Mouse (Mus musculus) adrenal gland, adult 18-20 months (tissue): ENCODE results near the gene Npcd. TPM values are rescaled to one million over a fixed set of nuclear protein-coding genes. Genes with fewer than 3 reads are reported as not detected.

Source experiments
- DNase-seq, 2 experiments: peaks; one replicate each; pipeline ENCODE4 v3.0.0; 2021 to 2022; ENCODE audit warnings: low spot score in 2 of 2
- long read RNA-seq, 2 experiments: library from polyadenylated mRNA; stranded (forward); transcript quantifications; one replicate each; pipeline ENCODE4 v2.0.0; 2021
- total RNA-seq, 2 experiments: library from RNA; stranded (reverse); gene quantifications; 1 replicate in 1 of 2; 2 replicates in 1 of 2; pipeline ENCODE4 v1.2.3; 2021

Gene Npcd
- under 1 TPM; 0.32 to 0.89 TPM for total RNA-seq
- long read RNA-seq, experiment 1, partial matches to known transcripts: 0 of 1 reads
- long read RNA-seq, experiment 1, other reads (novel, unspliced or antisense): 1 of 1 reads
- long read RNA-seq, experiment 2: 0 reads

DNA sequence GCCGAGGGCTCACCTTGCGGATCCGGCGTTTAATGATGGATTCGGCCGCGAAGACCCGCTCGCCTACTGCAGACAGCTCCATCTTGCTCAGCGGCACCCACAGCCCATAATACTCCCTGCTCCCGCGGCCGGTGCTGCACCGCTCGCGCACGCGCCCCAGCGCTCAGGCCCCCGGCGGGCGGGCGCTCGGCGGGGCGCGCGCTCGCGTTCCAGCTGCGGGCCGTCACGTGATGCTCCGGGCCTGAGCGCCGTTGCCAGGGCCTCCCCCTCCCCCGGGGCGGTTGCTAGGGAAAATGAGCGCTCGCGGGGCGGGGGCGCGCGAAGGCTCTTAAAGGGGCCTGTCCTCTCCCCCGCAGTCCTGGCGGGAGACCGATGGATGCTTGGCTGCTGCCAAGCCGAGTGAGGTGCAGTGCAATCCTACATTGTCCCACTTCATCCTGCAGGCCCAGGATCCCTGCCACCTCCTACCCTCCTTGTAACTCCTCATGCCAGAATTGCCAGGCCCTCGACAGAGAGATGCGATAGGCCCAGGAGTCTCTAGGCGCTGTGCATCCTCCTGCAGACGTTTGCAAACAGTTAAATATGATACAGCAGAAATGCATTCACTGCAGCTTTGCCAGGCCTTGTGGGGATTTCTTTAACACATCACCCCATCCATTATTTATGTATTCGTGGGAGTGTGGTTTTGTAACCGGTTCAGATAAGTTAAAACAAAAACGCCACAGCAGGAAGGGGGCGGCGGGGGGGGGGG, at the start of gene Npcd, which contains the start of gene Cbx6:
Gene Npcd, minus strand, starts transcription at position 108 of the 751 bp plus-strand sequence.
Gene Cbx6, minus strand, starts transcription at position 559 of the 751 bp plus-strand sequence.
- peak; percentile 95 for DNase-seq

- DNase-seq: peak; percentile 95 to 98
These were observed 49.4 kb upstream of the Npcd start for GRCm38 (mm10) chr15:79883352-79883822.

DNA sequence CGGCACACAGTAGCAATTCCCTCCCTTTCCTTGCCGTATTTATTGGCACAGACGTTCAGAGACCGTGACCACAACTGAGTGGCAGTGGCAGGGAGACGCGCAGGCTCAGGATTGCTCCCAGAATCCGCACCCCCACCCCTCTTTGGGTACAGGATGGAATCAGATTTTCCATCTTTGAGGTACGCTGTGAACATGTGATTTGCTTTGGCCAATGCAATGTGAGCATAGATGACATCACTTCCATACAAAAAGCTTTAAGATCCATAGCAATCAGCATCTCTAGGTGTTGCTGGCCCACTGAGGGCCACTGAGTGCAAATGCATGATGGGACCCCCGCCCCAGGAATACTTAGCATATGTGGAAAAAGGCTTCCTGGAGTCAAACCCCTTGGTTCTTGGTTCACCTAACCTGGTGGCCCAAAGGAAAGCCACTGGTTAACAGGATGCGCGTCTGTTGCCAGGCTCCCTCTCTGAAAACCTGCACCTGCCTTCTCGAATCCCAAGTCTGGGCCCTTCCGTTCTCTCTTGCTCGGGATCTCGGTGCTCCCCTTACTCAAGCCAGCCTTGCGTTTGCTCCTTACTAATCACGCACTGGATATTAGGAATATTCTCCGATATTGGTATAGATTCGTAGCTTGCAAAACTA, 48.7 kb upstream of the Npcd start:
- DNase-seq: no peak

- no peak for DNase-seq
These were observed 46.4 kb upstream of the Npcd start for GRCm38 (mm10) chr15:79880477-79880876.

DNA sequence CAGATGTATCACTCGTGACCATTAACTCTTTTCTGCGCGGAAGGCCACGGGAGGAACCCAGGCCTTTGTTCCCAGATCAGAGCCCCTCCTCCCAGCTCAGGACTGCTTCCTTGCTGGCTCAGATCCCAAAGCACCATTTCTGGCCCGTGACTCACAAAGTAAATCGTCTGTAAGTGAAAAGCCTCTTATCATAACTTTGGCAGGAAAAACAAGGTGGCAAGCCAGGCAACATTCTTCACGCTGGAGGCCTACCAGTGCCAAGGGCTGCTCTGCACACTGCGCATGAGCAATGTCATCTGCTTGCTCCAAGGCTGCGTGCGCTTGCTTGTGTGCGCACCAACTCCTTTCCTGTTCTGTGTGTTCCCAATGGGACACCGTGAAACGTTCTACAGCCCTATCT, 45.3 kb upstream of the Npcd start:
- DNase-seq: peak; percentile 60 to 62

- DNase-seq: no peak
These were observed 44.7 kb upstream of the Npcd start for GRCm38 (mm10) chr15:79878725-79879136.

- DNase-seq: peak in 1 of 2 experiments; percentile 15
These were observed 41.4 kb upstream of the Npcd start for GRCm38 (mm10) chr15:79875261-79875995.

GRCm38 (mm10) chr15:79873995-79874394, 40.0 kb upstream of the Npcd start:
- DNase-seq: no peak

DNA sequence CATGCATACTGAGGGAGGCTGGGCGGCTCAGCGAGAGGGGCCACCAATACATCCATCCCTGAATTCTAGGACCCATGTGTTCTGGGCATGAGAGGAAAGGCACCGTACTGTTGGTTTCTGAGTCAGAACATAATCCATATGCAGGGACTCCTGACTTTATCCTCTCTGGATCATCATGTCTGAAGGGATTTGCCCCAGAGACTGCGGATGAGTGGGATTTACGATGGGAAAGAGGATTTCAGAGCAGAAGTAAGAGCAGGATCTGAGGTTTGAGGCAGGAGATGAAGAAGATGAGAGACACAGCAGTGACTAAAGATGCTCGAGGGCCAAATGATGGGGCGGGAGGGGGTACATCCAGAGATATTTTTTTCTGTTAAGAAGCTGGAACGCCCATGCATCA, 39.5 kb upstream of the Npcd start:
- DNase-seq: no peak

DNA sequence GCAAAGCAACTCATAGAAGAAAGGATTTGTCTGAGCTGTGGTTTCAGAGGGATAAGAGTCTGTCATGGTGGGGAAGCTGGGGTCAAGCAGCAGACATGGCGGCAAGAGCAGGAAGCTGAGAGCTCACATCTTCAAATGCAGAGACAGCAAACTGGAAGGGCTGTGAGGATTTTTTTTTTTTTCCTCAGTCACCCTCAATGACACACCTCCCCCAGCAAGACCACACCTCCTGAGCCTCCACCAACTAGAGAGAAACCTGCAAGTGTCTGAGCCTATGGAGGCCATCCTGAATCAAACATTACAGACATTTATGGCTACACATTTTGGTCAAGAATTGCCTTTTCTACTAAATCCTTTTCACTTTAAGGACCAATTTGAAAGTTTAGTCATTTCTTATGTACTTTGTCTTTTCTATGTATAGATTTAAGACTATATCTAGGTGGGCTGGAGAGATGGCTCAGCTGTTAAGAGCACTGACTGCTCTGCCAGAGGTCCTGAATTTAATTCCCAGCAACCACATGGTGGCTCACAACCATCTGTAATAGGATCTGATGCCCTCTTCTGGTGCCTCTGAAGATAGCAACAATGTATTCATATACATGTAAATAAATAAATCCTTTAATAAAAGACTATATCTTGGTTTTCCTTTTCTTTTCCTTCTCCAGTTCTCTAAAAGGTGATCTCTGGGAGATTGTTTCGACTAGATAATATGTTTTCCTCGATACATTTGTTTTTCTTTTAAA, 33.4 kb upstream of the Npcd start:
- DNase-seq: no peak

GRCm38 (mm10) chr15:79859821-79860220, 25.8 kb upstream of the Npcd start:
- DNase-seq: no peak

DNA sequence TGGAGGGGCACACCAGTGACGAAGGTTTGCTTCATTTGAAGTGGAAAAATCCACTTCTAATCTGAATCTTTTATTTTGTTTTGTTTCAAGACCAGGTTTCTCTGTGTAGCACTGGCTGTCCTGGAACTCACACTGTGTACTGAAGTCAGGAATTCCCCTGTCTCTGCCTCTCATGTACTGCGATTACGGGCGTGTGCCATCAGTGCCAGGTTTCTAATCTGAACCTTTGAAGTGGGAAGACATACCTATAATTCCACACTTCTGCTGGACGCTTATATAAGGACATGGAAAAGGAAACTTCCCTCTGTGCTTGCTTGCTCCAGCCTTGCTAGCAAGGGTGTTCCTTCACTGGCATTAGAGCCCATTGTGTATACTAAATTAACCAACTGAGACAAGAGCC, 24.9 kb upstream of the Npcd start:
- no peak for DNase-seq

DNA sequence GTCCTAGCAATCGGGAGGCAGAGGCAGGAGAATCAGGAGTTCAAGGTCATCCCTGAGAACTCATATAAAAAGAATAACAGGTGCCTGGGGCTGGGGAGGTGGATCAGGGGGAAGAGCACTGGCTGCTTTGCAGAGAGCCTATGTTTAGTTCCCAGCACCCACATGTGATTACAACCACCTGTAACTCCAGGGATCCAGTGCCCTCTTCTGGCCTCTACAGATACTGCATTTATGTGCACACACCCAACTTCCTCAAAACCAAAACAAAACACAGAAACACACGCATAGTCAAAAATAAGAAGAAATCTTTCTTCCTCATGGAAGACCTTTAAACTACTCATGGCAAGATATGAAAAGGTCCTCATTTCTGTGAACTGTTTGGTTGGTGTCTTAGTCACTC, 16.1 kb upstream of the Npcd start:
- no peak for DNase-seq

- DNase-seq: no peak
These were observed 13.1 kb upstream of the Npcd start for GRCm38 (mm10) chr15:79847100-79847499.

DNA sequence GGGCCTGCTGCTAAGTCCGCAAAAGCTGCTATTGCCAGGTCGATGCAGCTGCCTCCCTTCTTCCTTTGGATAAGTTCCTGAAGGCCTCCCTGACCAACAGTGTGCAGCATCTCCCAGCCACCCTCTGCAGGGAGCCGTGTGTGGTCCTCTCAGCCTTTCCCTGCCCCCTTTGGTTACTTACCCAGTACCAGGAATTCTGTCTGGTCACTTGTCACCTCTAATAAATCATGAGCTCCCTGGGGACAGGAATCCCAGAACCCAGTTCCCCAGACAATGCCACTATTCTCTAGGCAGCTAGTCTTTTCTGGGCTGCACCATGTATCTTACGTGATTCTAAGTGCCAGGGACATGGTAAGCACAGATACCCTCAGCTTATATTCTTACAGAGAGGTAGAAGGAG, 11.9 kb upstream of the Npcd start:
- DNase-seq: no peak

GRCm38 (mm10) chr15:79842985-79843384, 8.9 kb upstream of the Npcd start:
- DNase-seq: no peak

DNA sequence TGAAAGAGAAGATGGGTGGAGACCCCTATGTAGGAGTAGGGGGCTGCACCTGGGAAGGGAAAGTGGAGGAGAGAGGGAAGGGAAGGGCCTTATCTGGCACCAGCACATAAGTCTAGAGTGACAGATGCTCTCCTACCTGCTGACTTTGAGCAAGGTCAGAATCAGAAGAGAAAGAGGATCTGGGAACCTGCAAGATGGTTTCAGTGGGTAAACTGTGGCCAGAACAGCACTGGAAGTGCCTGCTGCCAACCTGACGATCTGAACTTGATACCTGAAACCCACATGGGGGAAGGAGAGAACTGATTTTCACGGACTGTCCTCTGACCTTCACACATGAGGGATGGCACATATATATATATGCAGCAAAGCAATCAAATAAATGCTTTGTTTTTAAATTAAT, 6.2 kb upstream of the Npcd start:
- DNase-seq: no peak

DNA sequence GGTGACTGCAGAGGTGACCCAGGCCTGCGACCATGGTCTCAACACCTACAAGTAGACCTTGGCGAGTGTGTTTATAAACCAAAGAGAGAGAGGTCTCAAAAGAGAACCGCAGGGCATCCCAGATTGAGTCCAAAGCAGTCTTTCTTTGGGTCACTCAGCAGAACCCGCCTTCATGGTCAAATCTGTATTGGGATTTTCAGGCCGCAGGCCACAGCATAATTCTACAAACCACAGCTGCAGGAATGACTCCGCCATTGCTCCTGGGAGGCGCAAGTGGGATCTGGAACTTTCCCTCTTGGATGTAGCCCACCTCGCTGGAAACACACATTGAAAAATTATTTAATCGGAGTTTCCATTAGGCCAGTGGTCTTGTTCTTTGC, 834 bp upstream of the Npcd start:
- DNase-seq: peak in 1 of 2 experiments; percentile 14

GRCm38 (mm10) chr15:79833251-79834050, 586 bp downstream of the Npcd start:
- peak in 1 of 2 experiments; percentile 44 for DNase-seq
